Mouse (Mus musculus): ENCODE measurements around the gene Crk. TPM values are rescaled to one million over a fixed set of nuclear protein-coding genes. Genes with fewer than 3 reads are reported as not detected.
A peak's percentile ranks its signal among the peaks of the same experiment; 100 is the strongest.

Crk gene
- total and polyA plus RNA-seq, 3 experiments, result 37.8 to 44.6 (median 39.9) TPM

DNA sequence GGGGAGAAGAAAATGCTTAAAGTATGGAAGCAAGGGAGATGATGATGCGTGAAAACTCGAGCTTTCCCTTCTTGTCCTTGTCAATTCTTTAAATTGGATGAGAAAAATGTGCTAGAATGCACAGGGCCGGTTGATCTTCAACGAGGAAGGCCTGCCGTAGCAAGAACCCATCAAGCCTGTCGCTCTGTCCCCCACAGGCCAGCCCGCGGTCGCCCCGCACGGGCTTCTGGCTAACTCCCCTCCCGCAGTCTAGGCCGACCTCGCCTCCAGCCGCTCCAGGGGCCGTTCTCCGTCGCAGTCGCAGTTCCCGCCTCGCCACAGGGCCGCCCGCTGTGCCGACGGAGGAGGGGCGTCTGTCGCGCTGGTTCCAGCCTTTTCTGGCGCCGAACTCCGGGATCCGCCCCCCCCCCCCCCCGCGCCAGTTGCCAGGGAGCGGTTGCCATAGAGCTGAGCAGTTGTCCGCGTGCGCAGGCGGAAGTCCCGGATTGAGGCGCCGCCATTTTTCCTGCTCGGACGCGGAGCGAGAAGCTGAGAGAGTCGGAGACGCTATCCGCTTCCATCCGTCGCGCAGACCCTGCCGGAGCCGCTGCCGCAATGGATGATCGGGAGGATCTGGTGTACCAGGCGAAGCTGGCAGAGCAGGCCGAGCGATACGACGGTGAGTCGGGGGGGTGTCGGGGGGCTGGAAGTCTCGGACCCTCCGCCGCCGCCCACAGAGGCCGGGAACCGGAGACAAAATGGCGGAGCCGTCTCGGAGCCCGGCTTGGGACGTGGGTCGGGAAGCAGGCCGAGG, 53.6 kb downstream of the Crk start, which contains the start of gene Ywhae:
Gene Ywhae (plus strand): TSS at position 436 of the 793 bp plus-strand sequence.
- H3K4me1 ChIP-seq (ENCODE audit: control insufficient read depth in 1 of 2, insufficient read depth in 2 of 2), result peaks cover 22 to 56% of the 10 kb centered on the region in 2 experiments
- peaks cover 47% of the 10 kb centered on the region for H3K79me2 ChIP-seq (replicated peaks; ENCODE audit: control insufficient read depth, extremely low read depth, insufficient read depth, poor library complexity, severe bottlenecking)
- H3K27ac ChIP-seq (ENCODE audit: insufficient read depth, low read depth), result peak within 1 kb of the TSS; percentile 90
- peak within 1 kb of the TSS; percentile 98 for H3K4me2 ChIP-seq (ENCODE audit: insufficient read depth, low read depth, poor library complexity, severe bottlenecking)
- H3K36me3 ChIP-seq (replicated peaks in 1 of 2; ENCODE audit: control insufficient read depth in 1 of 2, insufficient read depth in 1 of 2, low read length in 1 of 2), result peaks cover 0 to 12% of the 10 kb centered on the region in 2 experiments
- dilution Hi-C loops (cut with MboI; ENCODE audit: extremely low pct_ligation_motif_present, extremely low pct_unique_long_range_greater_than_20kb, low sequenced_read_pairs), result no loop called here
- TF ChIP-seq ETS1 (conservative IDR thresholded peaks at IDR 0.05; ENCODE audit: low read depth, low read length), result peak; percentile 16; the same call in 1 of the 2 replicates
- TF ChIP-seq SIN3A (IDR thresholded peaks at IDR 0.05; ENCODE audit: low read length), result peak; percentile 94
- no peak for TF ChIP-seq USF2 (conservative IDR thresholded peaks at IDR 0.05; ENCODE audit: low read depth, low read length)
- peak; percentile 73 for TF ChIP-seq HCFC1 (IDR thresholded peaks at IDR 0.05; ENCODE audit: low read depth, low read length)
- no peak for TF ChIP-seq GABPA (IDR thresholded peaks at IDR 0.05; ENCODE audit: insufficient replicate concordance, low read depth, low read length)
- TF ChIP-seq TCF12 (IDR thresholded peaks at IDR 0.05; ENCODE audit: low read depth, low read length), result peak; percentile 95
- no peak for TF ChIP-seq ZKSCAN1 (IDR thresholded peaks at IDR 0.05; ENCODE audit: borderline replicate concordance, low read depth, low read length)
- TF ChIP-seq MEF2A (IDR thresholded peaks at IDR 0.05; ENCODE audit: borderline replicate concordance, low read depth, low read length), result peak; percentile 79; the same call in 1 of the 2 replicates
- peak; percentile 98 for TF ChIP-seq NELFE (IDR thresholded peaks at IDR 0.05; ENCODE audit: low read depth, low read length)
- TF ChIP-seq EP300 (IDR thresholded peaks at IDR 0.05; ENCODE audit: low read length), result peak; percentile 25; the same call in 1 of the 2 replicates
- TF ChIP-seq POLR2A (IDR thresholded peaks at IDR 0.05; ENCODE audit: low read depth, low read length), result peak; percentile 98
- TF ChIP-seq BHLHE40 (IDR thresholded peaks at IDR 0.05; ENCODE audit: low read depth, low read length), result peak; percentile 72
- TF ChIP-seq NRF1 (IDR thresholded peaks at IDR 0.05; ENCODE audit: low read depth, low read length), result peak; percentile 85
- peak; percentile 95 for TF ChIP-seq MYC (IDR thresholded peaks at IDR 0.05; ENCODE audit: low read depth, low read length)
- no peak for TF ChIP-seq JUND (conservative IDR thresholded peaks at IDR 0.05; ENCODE audit: low read depth, low read length)
- peak; percentile 87 for TF ChIP-seq ZC3H11A (IDR thresholded peaks at IDR 0.05; ENCODE audit: low read depth, low read length)
- TF ChIP-seq ZNF384 (IDR thresholded peaks at IDR 0.05; ENCODE audit: low read depth, low read length), result no peak; the same call in none of the 2 replicates
- TF ChIP-seq UBTF (IDR thresholded peaks at IDR 0.05; ENCODE audit: low read depth, low read length), result peak; percentile 54; the same call in 1 of the 2 replicates
- no peak for TF ChIP-seq JUN (IDR thresholded peaks at IDR 0.05; ENCODE audit: insufficient read depth, low read depth, low read length)
- no peak for TF ChIP-seq CTCF (conservative IDR thresholded peaks at IDR 0.05 in 1 of 2, IDR thresholded peaks at IDR 0.05 in 1 of 2; ENCODE audit: low read depth in 2 of 2, low read length in 2 of 2)
- peak; percentile 71; the same call in 1 of the 2 replicates for TF ChIP-seq KAT2A (IDR thresholded peaks at IDR 0.05; ENCODE audit: insufficient replicate concordance, low read length)
- 0 out of 2 replicates have a peak, but pooled peaks have one; percentile 22 for TF ChIP-seq RCOR1 (conservative IDR thresholded peaks at IDR 0.05; ENCODE audit: low read depth, low read length)
- peak; percentile 89 for TF ChIP-seq ELF1 (IDR thresholded peaks at IDR 0.05; ENCODE audit: low read depth, low read length)
- TF ChIP-seq USF1 (IDR thresholded peaks at IDR 0.05; ENCODE audit: low read depth, low read length), result no peak
- peak; percentile 66; the same call in 1 of the 2 replicates for TF ChIP-seq IRF4 (IDR thresholded peaks at IDR 0.05; ENCODE audit: low read depth, low read length)
- peak; percentile 37; the same call in 1 of the 2 replicates for TF ChIP-seq MAX (IDR thresholded peaks at IDR 0.05; ENCODE audit: low read length)
- TF ChIP-seq TBP (conservative IDR thresholded peaks at IDR 0.05; ENCODE audit: low read depth, low read length), result peak; percentile 70; the same call in 1 of the 2 replicates
- peak; percentile 89 for TF ChIP-seq ZMIZ1 (IDR thresholded peaks at IDR 0.05; ENCODE audit: low read depth, low read length)
- no peak for TF ChIP-seq MAFK (IDR thresholded peaks at IDR 0.05; ENCODE audit: insufficient replicate concordance, low read length)
- TF ChIP-seq E2F4 (IDR thresholded peaks at IDR 0.05; ENCODE audit: insufficient replicate concordance, low read depth, low read length), result 0 out of 2 replicates have a peak, but pooled peaks have one; percentile 76
- no peak; the same call in 1 of the 2 replicates for TF ChIP-seq SMC3 (IDR thresholded peaks at IDR 0.05; ENCODE audit: low read depth, low read length)
- no peak; the same call in 1 of the 2 replicates for TF ChIP-seq CHD1 (IDR thresholded peaks at IDR 0.05; ENCODE audit: low read depth, low read length)
- peak; percentile 93; the same call in 1 of the 2 replicates for TF ChIP-seq POLR2AphosphoS2 (IDR thresholded peaks at IDR 0.05; ENCODE audit: low read depth, low read length)
- TF ChIP-seq CHD2 (IDR thresholded peaks at IDR 0.05; ENCODE audit: low read length), result no peak; the same call in 1 of the 2 replicates
- TF ChIP-seq MAZ (IDR thresholded peaks at IDR 0.05; ENCODE audit: low read depth, low read length), result peak; percentile 99
- TF ChIP-seq RAD21 (IDR thresholded peaks at IDR 0.05; ENCODE audit: low read depth, low read length), result no peak
- TF ChIP-seq MXI1 (IDR thresholded peaks at IDR 0.05; ENCODE audit: low read depth, low read length), result peak; percentile 99
- TF ChIP-seq PAX5 (IDR thresholded peaks at IDR 0.05; ENCODE audit: low read length), result no peak
- H3K9me3 ChIP-seq (replicated peaks; ENCODE audit: low read length), result no peaks in the 10 kb centered on the region
- peak; percentile 95 for DNase-seq (ENCODE audit: extremely low read depth)
- H3K4me3 ChIP-seq (replicated peaks in 1 of 3; ENCODE audit: low read depth in 2 of 3, low read length in 2 of 3, poor library complexity in 1 of 3), result peak within 1 kb of the TSS; percentile 84 to 96 (median 85)
- H3K9ac ChIP-seq (ENCODE audit: insufficient read depth, low read depth), result peak within 1 kb of the TSS; percentile 99
- H3K27me3 ChIP-seq (replicated peaks), result no peaks in the 10 kb centered on the region
- in situ Hi-C loops (cut with MboI; ENCODE audit: low pct_ligation_motif_present, low pct_unique_long_range_greater_than_20kb, low sequenced_read_pairs), result no loop called here

Measured in CH12.LX (cell line).